Mouse (Mus musculus) embryo, embryonic 9.5 days (tissue): Measurements from ENCODE around the gene Kcnf1.

ENCODE experiments used
- DNase-seq: peaks from one replicate; pipeline ENCODE4 v3.0.0-alpha.2; 2017; ENCODE audit errors: extremely low spot score

Kcnf1 gene

DNA sequence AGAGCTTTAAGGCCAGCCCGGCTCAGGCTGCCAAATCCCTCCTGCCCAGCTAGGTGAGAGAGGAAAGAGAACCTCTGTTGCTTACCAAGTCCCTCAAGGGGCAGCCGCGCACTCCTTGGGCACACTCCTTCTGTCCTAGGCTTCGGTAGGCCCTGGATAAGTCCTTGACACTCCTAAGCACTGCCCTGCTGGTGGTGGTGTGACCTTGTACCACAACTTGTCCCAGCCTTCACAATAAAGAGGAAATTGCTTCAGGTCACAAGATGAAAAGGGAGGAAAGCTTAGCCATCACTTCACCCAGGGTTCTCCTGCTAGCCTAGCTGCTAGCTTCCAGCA, at the start of gene Kcnf1:
Gene Kcnf1 (minus strand): TSS at position 132 of the 336 bp plus-strand sequence.
- no peak for DNase-seq

- no peak for DNase-seq
Measured at GRCm38 (mm10) chr12:17225012-17225411, 48.3 kb upstream of the Kcnf1 start.

- no peak for DNase-seq
Measured at GRCm38 (mm10) chr12:17223050-17223449, 46.4 kb upstream of the Kcnf1 start.

- no peak for DNase-seq
Measured at GRCm38 (mm10) chr12:17221891-17222428, 45.3 kb upstream of the Kcnf1 start.

DNA sequence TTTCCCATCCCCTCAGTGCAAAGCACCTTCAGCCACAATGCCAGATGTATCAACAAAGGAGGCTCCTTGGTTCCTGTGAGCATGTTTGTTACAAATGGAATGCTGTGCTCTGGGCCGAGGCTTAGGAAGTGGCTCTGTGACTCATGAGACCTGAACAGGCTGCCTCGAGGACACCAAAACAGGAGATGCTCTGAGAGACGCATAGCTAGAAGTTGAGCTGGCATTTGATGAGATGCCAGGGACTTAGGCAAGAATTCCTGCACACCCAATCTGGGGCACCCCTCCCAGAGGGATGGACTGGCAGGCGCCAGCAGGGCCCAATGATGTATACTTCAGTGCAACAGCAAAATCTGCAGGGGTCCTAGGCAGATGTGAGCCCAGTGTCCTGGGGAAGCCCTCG, 43.9 kb upstream of the Kcnf1 start:
- no peak for DNase-seq

GRCm38 (mm10) chr12:17219107-17219506, 42.4 kb upstream of the Kcnf1 start:
- no peak for DNase-seq

- no peak for DNase-seq
Measured at GRCm38 (mm10) chr12:17218390-17218789, 41.7 kb upstream of the Kcnf1 start.

- DNase-seq: no peak
Measured at GRCm38 (mm10) chr12:17215751-17216150, 39.1 kb upstream of the Kcnf1 start.

GRCm38 (mm10) chr12:17202492-17203322, 26.0 kb upstream of the Kcnf1 start:
- peak; percentile 45 for DNase-seq

- DNase-seq: no peak
Measured at GRCm38 (mm10) chr12:17198621-17199020, 21.9 kb upstream of the Kcnf1 start.

DNA sequence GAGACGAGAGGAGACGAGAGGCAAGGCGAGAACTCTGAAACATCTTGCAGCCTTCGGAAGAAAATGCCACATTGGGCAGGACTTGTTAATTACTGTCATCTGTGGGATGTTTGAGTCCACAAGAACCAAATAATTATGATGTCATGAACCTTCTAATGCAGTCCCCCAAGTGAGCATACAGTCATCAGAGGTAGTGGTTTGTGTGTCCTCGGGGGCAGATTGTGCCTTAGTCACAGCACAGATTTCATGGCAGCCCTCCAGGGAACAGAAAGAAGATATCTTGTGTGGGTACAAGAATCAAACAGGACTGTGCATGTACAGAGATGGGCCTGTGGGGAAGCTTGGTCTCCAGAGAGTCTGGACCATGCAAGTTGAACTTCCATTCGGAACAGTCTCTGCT, 17.5 kb upstream of the Kcnf1 start:
- no peak for DNase-seq

DNA sequence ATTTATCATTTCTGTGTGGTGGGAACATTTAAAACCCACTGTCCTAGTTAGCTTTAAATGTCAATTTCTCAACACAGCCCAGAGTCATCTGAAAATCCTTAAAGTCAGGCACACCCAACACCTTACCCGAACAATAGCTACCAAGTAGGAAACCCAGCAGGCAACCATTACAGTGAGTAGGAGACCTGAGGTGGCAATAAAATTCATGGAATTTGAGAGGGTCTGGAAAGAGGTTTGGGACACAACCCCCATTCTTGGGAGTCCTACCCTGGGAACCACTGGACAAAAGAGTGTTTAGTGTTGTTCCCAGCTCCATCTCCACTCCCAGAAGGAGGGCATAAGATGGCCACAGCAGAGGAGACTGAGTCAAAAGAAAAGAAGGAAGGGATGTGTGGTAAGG, 16.6 kb upstream of the Kcnf1 start:
- DNase-seq: no peak

GRCm38 (mm10) chr12:17192887-17193286, 16.2 kb upstream of the Kcnf1 start:
- DNase-seq: no peak

DNA sequence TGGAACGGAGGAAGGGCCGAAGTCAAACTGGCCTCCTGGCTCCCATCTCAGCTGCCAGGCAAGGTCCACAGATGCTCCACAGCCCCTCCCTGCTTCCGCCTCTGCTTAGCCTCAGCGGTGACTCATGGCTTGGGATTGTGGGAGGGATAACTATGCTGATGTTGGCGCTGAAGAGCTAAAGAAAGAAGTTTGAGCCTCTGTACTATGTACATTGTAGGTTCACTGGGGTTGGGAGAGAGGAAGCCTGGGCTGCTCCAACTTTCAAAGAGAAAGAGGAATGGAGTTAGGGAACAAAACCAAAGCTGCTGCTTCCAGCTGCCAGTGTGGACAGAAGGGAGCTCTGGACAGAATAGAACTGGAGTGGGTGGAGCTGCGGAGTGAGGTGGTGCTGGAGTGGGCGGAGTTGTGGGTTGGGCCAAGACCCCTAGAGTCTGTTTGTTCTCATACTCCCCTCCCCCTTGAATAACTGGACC, 7.7 kb upstream of the Kcnf1 start:
- peak; percentile 71 for DNase-seq

DNA sequence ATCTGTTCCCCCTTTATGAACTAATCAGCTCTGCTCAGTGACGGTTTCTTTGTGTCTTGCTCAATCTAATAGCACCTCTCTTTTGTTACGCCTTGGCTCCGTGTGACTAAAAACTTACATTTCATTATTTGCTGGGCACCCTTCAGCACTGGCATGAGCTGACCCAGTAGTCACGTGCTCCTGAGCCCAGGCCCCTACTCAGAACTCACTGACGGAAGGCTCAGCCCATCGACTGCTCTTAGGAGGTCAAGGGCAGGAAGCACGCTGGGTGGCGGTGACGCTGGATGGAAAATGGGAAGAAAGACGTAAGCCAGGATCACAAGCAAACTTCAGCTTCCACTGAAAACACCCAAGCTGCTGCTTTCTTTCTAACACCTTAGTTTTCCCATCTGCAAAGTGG, 7.1 kb upstream of the Kcnf1 start:
- DNase-seq: no peak

DNA sequence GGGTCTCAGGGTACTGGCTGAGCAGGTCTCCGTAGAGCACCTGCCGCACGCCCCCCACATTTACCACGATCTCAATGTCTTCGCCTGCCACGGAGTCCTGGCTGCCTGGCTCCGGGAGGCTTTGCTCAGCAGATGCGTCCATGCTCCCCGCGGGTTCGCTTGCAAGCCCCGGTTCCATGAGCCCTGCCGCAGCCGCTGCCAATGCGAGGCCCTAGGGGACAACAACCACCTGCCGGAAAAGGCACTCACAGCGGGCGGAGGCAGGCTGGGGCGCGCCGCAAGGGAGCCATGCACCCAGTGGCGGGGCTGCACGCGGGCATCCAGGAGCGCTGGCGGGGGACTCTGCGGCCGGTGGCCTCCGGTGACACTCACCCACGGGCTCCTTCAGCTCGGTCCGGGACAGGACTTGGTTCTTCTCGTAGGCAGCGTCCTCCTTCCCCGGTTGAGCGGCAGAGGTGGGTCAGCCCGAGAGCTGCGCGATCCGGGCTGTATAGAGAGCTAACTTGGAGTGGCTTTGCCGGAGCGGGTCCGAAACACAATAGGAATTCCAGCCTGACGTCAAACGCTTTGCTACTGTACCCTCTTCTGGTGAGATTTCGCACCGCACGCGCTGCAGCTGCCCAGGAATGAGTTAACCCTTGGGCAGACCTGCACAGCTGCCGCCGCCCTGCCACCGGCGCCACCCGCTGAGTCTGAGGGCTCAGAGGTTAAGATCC, 489 bp downstream of the Kcnf1 start:
- peak; percentile 75 for DNase-seq

- peak; percentile 47 for DNase-seq
Measured at GRCm38 (mm10) chr12:17175531-17175951, 1.1 kb downstream of the Kcnf1 start.

DNA sequence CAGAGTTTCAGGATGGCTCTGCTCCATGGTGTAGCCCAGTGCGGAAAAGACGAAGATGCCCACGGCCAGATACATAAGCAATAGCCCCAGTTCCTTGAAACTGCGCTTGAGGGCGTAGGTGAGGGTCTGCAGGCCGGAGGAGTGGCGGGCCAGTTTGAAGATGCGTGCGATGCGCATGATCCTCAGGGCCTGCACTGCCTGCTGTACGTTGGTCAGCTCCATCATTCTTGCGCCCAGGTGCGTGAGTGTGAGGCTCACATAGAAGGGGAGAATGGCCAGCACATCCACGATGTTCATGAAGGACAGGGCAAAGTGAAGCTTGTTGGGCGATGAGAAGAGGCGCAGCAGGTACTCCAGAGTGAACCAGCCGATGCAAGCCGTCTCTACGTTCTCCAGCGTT, 1.6 kb downstream of the Kcnf1 start:
- no peak for DNase-seq

DNA sequence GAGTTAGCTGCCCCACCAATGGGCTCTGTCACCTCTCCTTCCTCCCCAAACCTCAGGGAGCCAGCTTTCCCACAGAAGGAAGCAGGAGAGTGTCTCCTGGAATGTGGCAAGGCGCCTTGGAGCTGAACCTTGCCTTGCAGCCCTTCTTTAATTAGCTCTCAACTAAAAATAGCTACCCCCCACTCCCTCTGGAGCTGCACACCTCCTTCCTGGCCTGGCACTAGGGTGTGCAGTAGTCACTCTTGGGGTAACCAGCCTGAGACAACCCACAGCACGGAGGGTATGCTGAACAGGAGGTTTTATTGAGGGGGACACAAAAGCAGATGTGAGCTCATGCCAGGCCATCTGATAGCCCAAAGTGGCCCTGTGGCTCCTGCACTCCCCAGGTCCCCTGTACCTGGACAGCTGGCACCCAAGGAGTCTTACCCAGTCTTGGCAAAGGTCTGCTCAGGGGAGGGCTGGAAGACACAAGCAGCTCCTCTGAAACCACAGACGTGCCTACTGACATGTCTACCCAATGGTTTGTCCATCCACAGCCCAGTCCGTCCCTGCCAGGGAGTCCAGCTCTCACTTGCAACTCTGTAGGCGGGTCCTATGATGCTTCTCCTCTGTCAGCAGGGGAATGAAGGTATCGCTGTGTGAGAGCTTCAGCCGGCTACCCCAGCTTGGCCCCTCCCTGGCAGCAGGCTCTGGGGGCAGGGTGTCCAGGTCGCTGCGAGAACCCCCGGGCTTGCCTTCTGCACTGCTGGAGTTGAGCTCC, 2.4 kb downstream of the Kcnf1 start:
- no peak for DNase-seq

DNA sequence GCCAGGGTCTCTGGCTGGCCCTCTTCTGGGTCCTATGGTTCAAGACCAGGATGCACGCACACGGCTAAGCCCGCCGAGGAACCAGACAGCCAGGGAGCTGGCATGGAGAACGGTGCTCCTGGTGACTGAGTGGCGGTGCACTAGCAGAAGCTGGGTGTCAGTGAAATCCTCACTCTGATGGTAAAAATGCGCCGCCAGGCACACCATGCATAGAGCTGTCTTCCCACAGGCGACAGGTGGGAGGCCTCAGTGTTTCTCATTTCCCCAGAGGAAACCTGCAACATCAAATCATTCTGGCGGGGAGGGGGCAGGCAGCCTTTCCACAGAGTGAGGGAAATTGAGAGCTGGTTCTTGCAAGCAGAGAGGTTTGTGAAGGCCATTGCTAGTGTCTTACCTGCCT, 6.3 kb downstream of the Kcnf1 start:
- DNase-seq: no peak

- DNase-seq: no peak
Measured at GRCm38 (mm10) chr12:17166116-17166515, 10.6 kb downstream of the Kcnf1 start.

GRCm38 (mm10) chr12:17163996-17164395, 12.7 kb downstream of the Kcnf1 start:
- no peak for DNase-seq
